Comparison of ENCODE assay signal across 14 mouse cellular contexts in the genomic region with DNA sequence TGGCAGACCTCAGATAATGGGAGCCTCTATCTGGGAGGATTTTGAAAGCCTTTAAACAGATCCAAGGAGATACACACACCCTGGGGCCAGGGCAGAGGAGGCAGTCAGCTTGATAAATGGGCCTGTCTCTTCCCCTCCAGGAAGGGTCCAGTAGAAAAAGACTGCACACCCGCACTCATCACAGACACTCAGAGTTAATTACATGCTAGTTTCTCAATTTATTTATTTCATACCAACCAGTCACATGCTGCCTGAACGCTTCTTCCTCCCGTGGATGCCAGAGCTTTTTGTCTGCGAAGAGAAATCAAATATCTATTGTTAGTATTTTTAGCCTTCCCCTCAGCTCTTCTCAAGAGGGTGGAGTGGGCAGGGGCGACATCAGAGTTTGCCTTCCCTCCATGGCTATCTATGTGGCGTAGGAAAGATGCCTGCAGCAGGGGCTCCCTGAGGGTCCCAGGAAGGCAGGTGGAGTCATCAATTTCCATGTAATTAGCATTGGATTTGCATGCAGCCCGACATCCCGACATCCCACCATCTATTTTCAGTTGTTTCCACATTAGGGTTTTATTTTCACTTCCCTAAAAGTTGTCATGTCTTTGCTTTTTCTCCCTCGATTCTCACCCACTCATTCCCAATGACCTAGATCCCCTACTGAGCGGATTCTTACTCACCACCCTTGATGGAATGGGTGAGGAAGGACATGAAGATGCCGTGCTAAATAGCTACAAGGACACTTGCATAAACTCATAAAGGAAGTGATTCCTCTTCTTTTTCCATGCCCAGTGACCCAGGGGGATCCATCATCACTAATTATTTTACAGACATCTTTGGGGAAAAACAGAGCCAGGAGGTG. TPM values are rescaled to one million over a fixed set of nuclear protein-coding genes. Genes with fewer than 3 reads are reported as not detected.
DNase-seq lines count a peak whose midpoint lies in the region; ATAC-seq and TF ChIP-seq lines count a peak whose summit lies in the region.
"Had no signal": no experiment of that assay in that cellular context is flagged by ENCODE, and none has a peak within 500 bp of the region (broad histone marks: within the 10 kb centered on the region; RNA-seq: fewer than 3 reads in every experiment).

No protein-coding gene starts in this region.

- no peak for DNase-seq in cerebellum, adult 2 months
- DNase-seq in neural tube, embryonic 10.5 days (ENCODE audit: extremely low spot score, low spot score) = no peak
- DNase-seq in stomach, postnatal 0 days (ENCODE audit: low spot score) = no peak
- DNase-seq: lung, postnatal 14 days had no signal

- H3K27me3 ChIP-seq in cerebellum, adult 2 months (ENCODE audit: control insufficient read depth, insufficient read depth, low read length) = no peaks in the 10 kb centered on the region
- H3K27me3 ChIP-seq in neural tube, embryonic 13.5 days = no peaks in the 10 kb centered on the region
- H3K27me3 ChIP-seq in hindbrain, embryonic 15.5 days = no peaks in the 10 kb centered on the region
- H3K27me3 ChIP-seq in stomach, postnatal 0 days (ENCODE audit: control insufficient read depth, insufficient read depth, low read length) = no peaks in the 10 kb centered on the region
- H3K27me3 ChIP-seq: heart, embryonic 15.5 days; kidney, embryonic 15.5 days; limb, embryonic 15.5 days had no signal

- no peak for TF ChIP-seq CTCF in cerebellum, adult 2 months (IDR thresholded peaks at IDR 0.05; ENCODE audit: borderline replicate concordance, insufficient read depth, low read depth, low read length)
- no peak for TF ChIP-seq CTCF in olfactory bulb, adult 2 months (IDR thresholded peaks at IDR 0.05; ENCODE audit: insufficient read depth, low read depth, low read length)
- no peak for TF ChIP-seq CTCF in stomach, postnatal 0 days (IDR thresholded peaks at IDR 0.05; ENCODE audit: low read depth)

- peak overlapping the region; percentile 59; the same call in 1 of the 2 replicates for H3K27ac ChIP-seq in cerebellum, adult 2 months (ENCODE audit: insufficient read depth, low read length)
- H3K27ac ChIP-seq in neural tube, embryonic 13.5 days (replicated peaks) = peak overlapping the region; percentile 79
- peak overlapping the region; percentile 70 for H3K27ac ChIP-seq in hindbrain, embryonic 15.5 days (replicated peaks)
- peak overlapping the region; percentile 92 for H3K27ac ChIP-seq in olfactory bulb, adult 2 months (ENCODE audit: insufficient read depth, low read depth, low read length)
- H3K27ac ChIP-seq in stomach, postnatal 0 days (replicated peaks) = no peak overlapping the region
- H3K27ac ChIP-seq: heart, embryonic 15.5 days; kidney, embryonic 15.5 days; limb, embryonic 15.5 days had no signal

- TF ChIP-seq EP300 in stomach, postnatal 0 days (optimal IDR thresholded peaks at IDR 0.05) = no peak

- 75% methylated on average over 11 of the region's 11 CpGs for WGBS in cerebellum, adult 2 months
- 32% methylated on average over 11 of the region's 11 CpGs for WGBS in neural tube, embryonic 13.5 days
- WGBS in hindbrain, embryonic 15.5 days = 34% methylated on average over 11 of the region's 11 CpGs
- 24% methylated on average over 11 of the region's 11 CpGs for WGBS in olfactory bulb, adult 2 months
- WGBS in stomach, postnatal 0 days = 57% methylated on average over 11 of the region's 11 CpGs

- no peak overlapping the region for H3K4me2 ChIP-seq in neural tube, embryonic 13.5 days
- H3K4me2 ChIP-seq in hindbrain, embryonic 15.5 days = peak overlapping the region; percentile 17; the same call in 1 of the 2 replicates
- H3K4me2 ChIP-seq in stomach, postnatal 0 days (replicated peaks; ENCODE audit: low read depth) = no peak overlapping the region
- H3K4me2 ChIP-seq: heart, embryonic 15.5 days; kidney, embryonic 15.5 days; limb, embryonic 15.5 days had no signal

- peaks cover 10% of the 10 kb centered on the region; the same call in 1 of the 2 replicates for H3K36me3 ChIP-seq in neural tube, embryonic 13.5 days
- H3K36me3 ChIP-seq in hindbrain, embryonic 15.5 days = peaks cover 3% of the 10 kb centered on the region; the same call in 1 of the 2 replicates
- H3K36me3 ChIP-seq in stomach, postnatal 0 days (ENCODE audit: control insufficient read depth, insufficient read depth, low read length) = no peaks in the 10 kb centered on the region
- H3K36me3 ChIP-seq: heart, embryonic 15.5 days; kidney, embryonic 15.5 days; limb, embryonic 15.5 days had no signal

- H3K4me1 ChIP-seq in cerebellum, adult 2 months (ENCODE audit: control insufficient read depth, insufficient read depth, low read length) = peaks cover 42% of the 10 kb centered on the region
- peaks cover 30% of the 10 kb centered on the region for H3K4me1 ChIP-seq in neural tube, embryonic 13.5 days (replicated peaks)
- peaks cover 26% of the 10 kb centered on the region for H3K4me1 ChIP-seq in hindbrain, embryonic 15.5 days (replicated peaks)
- H3K4me1 ChIP-seq in olfactory bulb, adult 2 months (ENCODE audit: control insufficient read depth, insufficient read depth, low read length) = peaks cover 55% of the 10 kb centered on the region
- no peaks in the 10 kb centered on the region for H3K4me1 ChIP-seq in stomach, postnatal 0 days (replicated peaks; ENCODE audit: control insufficient read depth, insufficient read depth)
- H3K4me1 ChIP-seq: kidney, embryonic 15.5 days had no signal

- TF ChIP-seq POLR2A in cerebellum, adult 2 months (IDR thresholded peaks at IDR 0.05; ENCODE audit: borderline replicate concordance, insufficient read depth, low read length) = no peak
- TF ChIP-seq POLR2A in olfactory bulb, adult 2 months (IDR thresholded peaks at IDR 0.05; ENCODE audit: insufficient read depth, low read depth, low read length) = no peak

- ATAC-seq in cerebellum, adult (ENCODE audit: insufficient number of reproducible peaks, low FRiP score, low TSS enrichment) = no peak
- ATAC-seq in neural tube, embryonic 13.5 days (ENCODE audit: low read depth) = no peak
- ATAC-seq in hindbrain, embryonic 15.5 days (ENCODE audit: low FRiP score, low read depth) = 0 out of 2 replicates have a peak, but pooled peaks have one; percentile 45
- no peak for ATAC-seq in stomach, postnatal 0 days (ENCODE audit: low FRiP score, low TSS enrichment)
- ATAC-seq in inflammation-experienced regulatory T-cells, adult 6 months = no peak

- H3K9ac ChIP-seq in neural tube, embryonic 13.5 days = 0 out of 2 replicates have a peak overlapping the region, but pooled peaks have one; percentile 8
- no peak overlapping the region for H3K9ac ChIP-seq in hindbrain, embryonic 15.5 days
- H3K9ac ChIP-seq in stomach, postnatal 0 days (ENCODE audit: low read length) = no peak overlapping the region
- H3K9ac ChIP-seq: heart, embryonic 15.5 days; kidney, embryonic 15.5 days; limb, embryonic 15.5 days had no signal

- no peak overlapping the region for H3K4me3 ChIP-seq in cerebellum, adult 2 months (replicated peaks; ENCODE audit: insufficient read depth, low read depth, low read length)
- no peak overlapping the region for H3K4me3 ChIP-seq in neural tube, embryonic 13.5 days
- H3K4me3 ChIP-seq in hindbrain, embryonic 15.5 days = no peak overlapping the region
- no peak overlapping the region for H3K4me3 ChIP-seq in olfactory bulb, adult 2 months (ENCODE audit: insufficient read depth, low read depth, low read length)
- H3K4me3 ChIP-seq in stomach, postnatal 0 days (ENCODE audit: low read depth, low read length) = no peak overlapping the region
- H3K4me3 ChIP-seq: heart, embryonic 15.5 days; kidney, embryonic 15.5 days; limb, embryonic 15.5 days; myocyte had no signal

- H3K9me3 ChIP-seq in neural tube, embryonic 13.5 days = no peaks in the 10 kb centered on the region
- no peaks in the 10 kb centered on the region for H3K9me3 ChIP-seq in hindbrain, embryonic 15.5 days
- H3K9me3 ChIP-seq in stomach, postnatal 0 days (ENCODE audit: control insufficient read depth, low read length) = no peaks in the 10 kb centered on the region
- H3K9me3 ChIP-seq: heart, embryonic 15.5 days; limb, embryonic 15.5 days had no signal

RNA-seq across cellular contexts. Expression of a gene that starts 46.9 kb away (rescaled TPM):
- 26.4 and 29.5 TPM in 2 replicates for polyA plus RNA-seq in cerebellum, adult 2 months (2012; rRNA removed)
- polyA plus RNA-seq in neural tube, embryonic 13.5 days (2015; fragmentation: Nextera tagmentation; extraction: Ambion mirVana) = 0.15 and 0.20 TPM in 2 replicates
- 0.14 and 0.27 TPM in 2 replicates for polyA plus RNA-seq in hindbrain, embryonic 15.5 days (2015; fragmentation: Nextera tagmentation; extraction: Ambion mirVana)
- polyA plus RNA-seq in olfactory bulb, adult 2 months (2012; ENCODE audit: insufficient read depth, insufficient read length, low replicate concordance, missing spikeins) = not detected in 2 replicates
- not detected in 2 replicates for polyA plus RNA-seq in stomach, postnatal 0 days (2015; fragmentation: Nextera tagmentation; extraction: Ambion mirVana)
- 10 to 100 TPM in 1 of 3 experiments, 1 to 10 TPM in 2; 2.8 to 21.3 (median 3.2) TPM for polyA plus RNA-seq in inflammation-experienced regulatory T-cells, adult 6 months (2017; shearing (Covaris generic))
- polyA plus RNA-seq: heart, embryonic 15.5 days; stomach, embryonic 14.5 days had no signal
